Mouse (Mus musculus) olfactory bulb, adult 2 months (tissue): ENCODE measurements at regions not wholly inside any gene's neighbourhood (a gene's known extent, or its start where the extent isn't known, plus 50 kb on each side); places are given as distances from the start of the nearest gene placed in this dataset.

Experiments
- CTCF ChIP-seq: fragments of 200-500 bp; IDR thresholded peaks from 2 replicates; pipeline ENCODE4 v1.5.1; 2012; ENCODE audit warnings: low read depth, mild to moderate bottlenecking, low read length, moderate library complexity; ENCODE audit not compliant: insufficient read depth
- POLR2A ChIP-seq: fragments of 200-500 bp; IDR thresholded peaks from 2 replicates; pipeline ENCODE4 v1.6.1; 2012; ENCODE audit warnings: mild to moderate bottlenecking, low read depth, low read length, moderate library complexity; ENCODE audit not compliant: insufficient read depth

GRCm38 (mm10) chr10:92164991-92165390, 557.2 kb downstream of the Nedd1 start:
- TF ChIP-seq POLR2A, result no peak
- TF ChIP-seq CTCF, result no peak
